Mouse (Mus musculus) stomach, postnatal 0 days (tissue): ENCODE data around the gene Eftud2. TPM values are rescaled to one million over a fixed set of nuclear protein-coding genes. Genes with fewer than 3 reads are reported as not detected.

Experiments
- ATAC-seq: fragments of 200-750 bp; cut with Nextera tagmentation; 2 replicates; pipeline ENCODE4 v1.8.0; 2017; ENCODE audit not compliant: low FRiP score, low TSS enrichment
- DNase-seq: peaks from one replicate; pipeline ENCODE4 v3.0.0-alpha.2; 2016; ENCODE audit warnings: low spot score
- H3K27ac ChIP-seq: fragments of 300-500 bp; sonication (generic); replicated peaks from 2 replicates; pipeline ENCODE4 v1.5.1; 2014; ENCODE audit warnings: mild to moderate bottlenecking, control low read depth
- H3K27me3 ChIP-seq: fragments of 300-500 bp; sonication (generic); 2 replicates; pipeline ENCODE4 v1.6.1; 2014; ENCODE audit warnings: low read length; ENCODE audit not compliant: control insufficient read depth, insufficient read depth
- H3K36me3 ChIP-seq: fragments of 300-500 bp; sonication (generic); 2 replicates; pipeline ENCODE4 v1.6.1; 2014; ENCODE audit warnings: low read length, mixed read lengths; ENCODE audit not compliant: control insufficient read depth, insufficient read depth
- H3K4me1 ChIP-seq: fragments of 300-500 bp; sonication (generic); replicated peaks from 2 replicates; pipeline ENCODE4 v1.6.1; 2014; ENCODE audit warnings: antibody characterized with exemption; ENCODE audit not compliant: control insufficient read depth, insufficient read depth
- H3K4me2 ChIP-seq: fragments of 300-500 bp; sonication (generic); replicated peaks from 2 replicates; pipeline ENCODE4 v1.6.1; 2014; ENCODE audit warnings: low read depth, mild to moderate bottlenecking, control low read depth, moderate library complexity
- H3K4me3 ChIP-seq: fragments of 300-500 bp; sonication (generic); 2 replicates; pipeline ENCODE4 v1.5.1; 2014; ENCODE audit warnings: low read depth, low read length, control low read depth
- H3K9ac ChIP-seq: fragments of 300-500 bp; sonication (generic); 2 replicates; pipeline ENCODE4 v1.6.1; 2014; ENCODE audit warnings: mild to moderate bottlenecking, low read length, control low read depth, mixed read lengths
- H3K9me3 ChIP-seq: fragments of 300-500 bp; sonication (generic); 2 replicates; pipeline ENCODE4 v1.6.1; 2016; ENCODE audit warnings: low read length; ENCODE audit not compliant: control insufficient read depth
- CTCF ChIP-seq: IDR thresholded peaks from 2 replicates; pipeline ENCODE4 v1.5.1; 2016; ENCODE audit warnings: antibody characterized with exemption, low read depth, mild to moderate bottlenecking, moderate library complexity
- EP300 ChIP-seq: optimal IDR thresholded peaks from 2 replicates; pipeline ENCODE3; 2016; ENCODE audit warnings: antibody characterized with exemption
- WGBS: fragments of 180-500 bp; shearing (Covaris S2); extraction: QIAGEN DNeasy Blood & Tissue Kit; methylation state at CpG from one replicate; pipeline ENCODE4 v1.1.7; 2014; 5-methylcytosine and 5-hydroxymethylcytosine counted together
- polyA plus RNA-seq: library from polyadenylated mRNA; unstranded; fragments of >200 nt; fragmentation: Nextera tagmentation; extraction: Ambion mirVana; gene quantifications from 2 replicates; pipeline ENCODE4 v1.2.1, GENCODE M21; 2015

The Eftud2 gene
- polyA plus RNA-seq, 1 experiment from 2014 or later: 62.0 TPM

DNA sequence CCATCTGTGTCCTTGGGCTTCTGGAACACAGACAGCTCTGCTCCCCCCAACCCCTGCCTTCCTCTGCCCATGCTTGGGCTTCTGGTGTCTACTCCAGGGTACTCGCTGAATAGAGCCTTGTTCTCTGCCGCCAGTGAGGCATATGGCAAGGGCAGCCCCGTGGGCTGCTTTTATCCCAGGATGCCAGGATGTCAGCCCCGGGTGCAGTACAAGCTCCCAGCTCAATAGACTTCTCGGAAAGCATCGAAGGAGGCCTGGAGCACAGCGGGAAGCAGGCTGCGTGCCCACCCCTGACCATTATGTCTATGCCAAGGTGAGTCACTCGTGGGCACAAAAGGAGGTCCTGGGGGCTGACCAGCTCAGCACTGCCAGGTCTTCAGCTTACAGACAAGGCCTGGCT, 17.6 kb upstream of the Eftud2 start:
- Histone ChIP-seq H3K9ac (no peak overlapping the region), H3K9me3 (no peaks in the 10 kb centered on the region), H3K4me3 (no peak overlapping the region), H3K36me3 (no peaks in the 10 kb centered on the region), H3K4me2 (no peak overlapping the region), H3K4me1 (no peaks in the 10 kb centered on the region), H3K27ac (no peak overlapping the region), H3K27me3 (no peaks in the 10 kb centered on the region)
- DNase-seq: no peak
- no peak for TF ChIP-seq CTCF
- ATAC-seq: no peak
- WGBS: 76% methylated on average over 9 of the region's 9 CpGs

DNA sequence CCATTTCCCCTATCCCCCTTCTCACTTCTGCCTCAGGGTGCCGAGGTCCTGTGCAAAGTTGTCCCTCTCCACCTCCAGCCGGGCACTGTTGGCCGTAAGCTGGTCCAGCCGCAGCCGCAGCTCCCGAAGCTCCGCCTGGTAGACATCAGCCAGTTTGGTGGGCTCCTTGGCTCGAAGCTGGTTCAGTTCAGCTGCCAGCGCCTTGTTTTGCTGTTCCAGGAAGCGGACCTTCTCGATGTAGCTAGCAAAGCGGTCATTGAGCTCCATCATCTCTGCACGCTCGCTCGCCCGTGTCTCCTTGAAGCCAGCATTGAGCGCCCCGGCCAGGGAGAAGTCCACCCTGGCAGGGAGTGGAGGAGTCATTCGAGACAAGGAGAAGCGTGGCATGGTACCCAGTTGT, 15.9 kb upstream of the Eftud2 start:
- DNase-seq: no peak
- H3K4me3 ChIP-seq: no peak overlapping the region
- no peak for ATAC-seq
- no peak overlapping the region for H3K9ac ChIP-seq
- no peaks in the 10 kb centered on the region for H3K36me3 ChIP-seq
- no peaks in the 10 kb centered on the region for H3K4me1 ChIP-seq
- no peaks in the 10 kb centered on the region for H3K9me3 ChIP-seq
- no peak overlapping the region for H3K27ac ChIP-seq
- TF ChIP-seq CTCF: no peak
- no peak for TF ChIP-seq EP300
- 82% methylated on average over 20 of the region's 20 CpGs for WGBS
- H3K27me3 ChIP-seq: no peaks in the 10 kb centered on the region
- H3K4me2 ChIP-seq: no peak overlapping the region

DNA sequence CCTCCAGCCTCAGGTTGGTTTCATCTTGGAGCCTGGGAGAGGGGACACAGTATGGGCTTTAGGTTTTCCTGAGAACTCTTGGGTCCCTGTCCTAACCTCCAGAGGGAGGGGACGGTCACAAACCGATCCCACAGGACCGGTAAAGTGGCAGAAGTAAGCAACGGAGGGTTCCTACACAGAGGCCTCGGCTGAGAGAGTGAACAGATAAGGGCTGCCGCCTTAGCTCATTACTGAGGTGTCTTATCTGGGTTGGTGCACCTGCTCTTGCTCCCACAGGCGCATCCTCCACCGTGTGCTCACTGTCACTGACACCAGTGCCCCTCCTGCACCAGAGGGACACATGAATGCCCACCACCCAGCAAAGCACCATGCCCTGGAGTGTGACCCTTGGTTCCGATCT, 15.0 kb upstream of the Eftud2 start:
- TF ChIP-seq CTCF (no peak), EP300 (no peak)
- Histone ChIP-seq H3K4me2 (no peak overlapping the region), H3K9ac (no peak overlapping the region), H3K4me3 (no peak overlapping the region), H3K27ac (no peak overlapping the region), H3K9me3 (no peaks in the 10 kb centered on the region), H3K36me3 (no peaks in the 10 kb centered on the region), H3K27me3 (no peaks in the 10 kb centered on the region), H3K4me1 (no peaks in the 10 kb centered on the region)
- 53% methylated on average over 9 of the region's 9 CpGs for WGBS
- no peak for ATAC-seq
- DNase-seq: no peak

- H3K27me3 ChIP-seq: no peaks in the 10 kb centered on the region
- DNase-seq: no peak
- no peak overlapping the region for H3K9ac ChIP-seq
- WGBS: 95% methylated on average over 4 of the region's 4 CpGs
- no peaks in the 10 kb centered on the region for H3K4me1 ChIP-seq
- TF ChIP-seq CTCF: no peak
- TF ChIP-seq EP300: no peak
- no peak for ATAC-seq
- H3K4me2 ChIP-seq: no peak overlapping the region
- H3K36me3 ChIP-seq: no peaks in the 10 kb centered on the region
- H3K27ac ChIP-seq: no peak overlapping the region
- H3K9me3 ChIP-seq: no peaks in the 10 kb centered on the region
- H3K4me3 ChIP-seq: no peak overlapping the region
Measured at GRCm38 (mm10) chr11:102894716-102895115, 13.9 kb upstream of the Eftud2 start.

DNA sequence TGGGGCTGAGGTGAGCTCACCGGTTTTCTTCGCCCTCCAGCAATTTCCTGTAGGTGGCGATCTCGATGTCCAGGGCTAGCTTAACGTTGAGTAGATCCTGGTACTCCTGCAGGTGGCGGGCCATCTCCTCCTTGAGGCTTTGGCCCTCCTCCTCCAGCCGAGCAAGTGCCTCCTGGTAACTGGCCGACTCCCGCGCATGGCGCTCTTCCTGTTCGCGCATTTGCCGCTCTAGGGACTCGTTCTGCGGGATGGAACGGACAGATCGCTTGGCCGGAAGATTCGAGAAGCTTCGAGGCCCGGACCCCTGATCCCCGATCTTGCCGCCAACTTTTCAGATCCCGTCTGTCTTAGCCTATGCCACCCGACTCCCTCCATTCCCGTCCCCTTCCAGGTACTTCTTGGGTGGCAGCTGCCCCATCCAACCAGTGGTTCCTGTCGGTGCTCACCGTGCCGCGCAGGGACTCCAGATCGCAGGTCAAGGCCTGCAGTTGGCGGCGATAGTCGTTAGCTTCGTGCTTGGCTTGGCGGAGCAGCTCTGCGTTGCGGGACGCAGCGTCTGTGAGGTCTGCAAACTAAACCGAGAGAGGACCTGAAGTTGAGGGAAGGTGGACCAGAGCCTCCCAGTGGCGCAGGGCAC, 12.3 kb upstream of the Eftud2 start:
- no peaks in the 10 kb centered on the region for H3K27me3 ChIP-seq
- no peaks in the 10 kb centered on the region for H3K36me3 ChIP-seq
- no peaks in the 10 kb centered on the region for H3K4me1 ChIP-seq
- H3K4me2 ChIP-seq: peak overlapping the region; percentile 71
- no peaks in the 10 kb centered on the region for H3K9me3 ChIP-seq
- DNase-seq (peak; percentile 89), ATAC-seq (peak; percentile 91)
- H3K9ac ChIP-seq: peak overlapping the region; percentile 61
- H3K4me3 ChIP-seq: peak overlapping the region; percentile 41
- no peak for TF ChIP-seq EP300
- peak; percentile 94 for TF ChIP-seq CTCF
- WGBS: 3% methylated on average over 43 of the region's 43 CpGs
- H3K27ac ChIP-seq: no peak overlapping the region

DNA sequence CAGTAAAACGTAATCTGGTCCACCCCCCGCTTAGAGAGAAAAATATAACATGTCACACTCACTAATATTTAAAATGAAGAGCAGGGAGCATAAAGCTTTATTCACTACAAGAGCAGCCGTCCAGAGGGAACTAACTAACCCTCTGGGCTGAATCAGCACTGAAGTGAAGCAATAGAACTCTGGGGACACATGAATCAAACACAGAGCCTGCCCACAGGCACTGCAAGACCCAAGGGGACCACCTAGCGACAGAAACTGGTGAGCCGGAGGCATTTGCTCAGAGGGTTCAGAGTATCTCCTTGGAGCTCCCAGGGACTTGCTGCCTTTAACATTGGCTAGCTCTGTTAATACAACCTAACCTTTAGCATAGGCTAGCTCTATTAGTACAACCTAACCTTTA, 9.3 kb upstream of the Eftud2 start:
- H3K9ac ChIP-seq: no peak overlapping the region
- TF ChIP-seq EP300 (no peak), CTCF (no peak)
- no peak for DNase-seq
- WGBS: 69% methylated on average over 5 of the region's 5 CpGs
- no peaks in the 10 kb centered on the region for H3K27me3 ChIP-seq
- no peak for ATAC-seq
- H3K9me3 ChIP-seq: no peaks in the 10 kb centered on the region
- H3K4me1 ChIP-seq: no peaks in the 10 kb centered on the region
- H3K4me2 ChIP-seq: no peak overlapping the region
- H3K36me3 ChIP-seq: no peaks in the 10 kb centered on the region
- H3K27ac ChIP-seq: no peak overlapping the region
- no peak overlapping the region for H3K4me3 ChIP-seq
